Mouse (Mus musculus): ENCODE data around the gene 4931422A03Rik.

- no peak for TF ChIP-seq CTCF (IDR thresholded peaks at IDR 0.05; ENCODE audit: borderline replicate concordance, insufficient read depth, low read length)
- no peak for TF ChIP-seq POLR2A (IDR thresholded peaks at IDR 0.05; ENCODE audit: low read depth, low read length)
Observed at GRCm38 (mm10) chr2:104062665-104063064, 34.5 kb upstream of the 4931422A03Rik start.
